In the genomic region with DNA sequence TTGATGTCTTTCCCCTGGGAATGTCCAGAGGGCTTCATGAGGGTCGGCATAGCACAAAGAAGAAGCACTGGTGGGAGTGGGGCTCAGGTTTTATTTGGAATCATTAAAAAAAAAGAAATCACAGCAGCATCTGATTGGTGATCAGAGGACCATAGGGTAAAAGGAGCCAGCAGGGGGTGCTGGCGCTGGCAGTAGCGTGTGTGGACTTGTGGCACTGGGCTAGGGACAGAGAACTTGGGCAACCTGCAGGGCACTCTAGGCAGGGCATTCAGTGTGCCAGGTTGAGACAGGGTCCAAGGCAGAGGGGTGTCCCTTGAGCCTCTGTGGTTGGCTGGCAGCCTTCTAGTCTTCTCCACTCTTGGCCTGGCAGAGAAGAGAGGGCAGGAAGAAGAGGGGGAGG, we compare ENCODE assay signal across 16 mouse cellular contexts. TPM values are rescaled to one million over a fixed set of nuclear protein-coding genes. Genes with fewer than 3 reads are reported as not detected.
A peak's percentile ranks its signal among the peaks of the same experiment; 100 is the strongest.
DNase-seq lines count a peak whose midpoint lies in the region; ATAC-seq and TF ChIP-seq lines count a peak whose summit lies in the region.
"Had no signal": no experiment of that assay in that cellular context is flagged by ENCODE, and none has a peak within 500 bp of the region (broad histone marks: within the 10 kb centered on the region; RNA-seq: fewer than 3 reads in every experiment).

No protein-coding gene starts in this region.

- TF ChIP-seq POLR2A in kidney, adult 2 months (IDR thresholded peaks at IDR 0.05; ENCODE audit: low read depth, low read length) = no peak
- no peak for TF ChIP-seq POLR2A in cortical plate, adult 2 months (IDR thresholded peaks at IDR 0.05; ENCODE audit: extremely low read depth, insufficient read depth, low read length)

- no peak overlapping the region for H3K9ac ChIP-seq in lung, embryonic 14.5 days
- H3K9ac ChIP-seq: forebrain, embryonic 13.5 days; liver, embryonic 15.5 days; neural tube, embryonic 12.5 days had no signal

- TF ChIP-seq CTCF in kidney, adult 2 months (conservative IDR thresholded peaks at IDR 0.05; ENCODE audit: insufficient read depth, insufficient read length, low read depth, low read length) = peak; percentile 47; the same call in 1 of the 2 replicates
- TF ChIP-seq CTCF in lung, embryonic 14.5 days (IDR thresholded peaks at IDR 0.05; ENCODE audit: low read depth) = peak; percentile 29; the same call in 1 of the 2 replicates
- TF ChIP-seq CTCF in cortical plate, adult 2 months (IDR thresholded peaks at IDR 0.05; ENCODE audit: extremely low read depth, insufficient read depth, low read length) = peak; percentile 19; the same call in 1 of the 2 replicates

- no peaks in the 10 kb centered on the region for H3K9me3 ChIP-seq in lung, embryonic 14.5 days (ENCODE audit: low read depth, low read length)
- H3K9me3 ChIP-seq: forebrain, embryonic 13.5 days; liver, embryonic 15.5 days; neural tube, embryonic 12.5 days had no signal

- no peak for ATAC-seq in lung, embryonic 14.5 days (ENCODE audit: insufficient read depth)
- ATAC-seq: forebrain, embryonic 13.5 days had no signal

- H3K27me3 ChIP-seq in kidney, adult 2 months (replicated peaks; ENCODE audit: control insufficient read depth, insufficient read depth, low read length) = no peaks in the 10 kb centered on the region
- no peaks in the 10 kb centered on the region for H3K27me3 ChIP-seq in lung, embryonic 14.5 days (ENCODE audit: insufficient read depth, low read length)
- H3K27me3 ChIP-seq: forebrain, embryonic 13.5 days; liver, embryonic 15.5 days; neural tube, embryonic 12.5 days had no signal

- H3K4me1 ChIP-seq in kidney, adult 2 months (ENCODE audit: control insufficient read depth, insufficient read depth, low read length) = no peaks in the 10 kb centered on the region
- H3K4me1 ChIP-seq in lung, embryonic 14.5 days (ENCODE audit: insufficient read depth) = no peaks in the 10 kb centered on the region
- no peaks in the 10 kb centered on the region for H3K4me1 ChIP-seq in cortical plate, adult 2 months (ENCODE audit: control insufficient read depth, insufficient read depth, low read length)
- H3K4me1 ChIP-seq: forebrain, embryonic 13.5 days; liver, embryonic 15.5 days; megakaryocyte, embryonic 14.5 days had no signal

- no peak overlapping the region for H3K27ac ChIP-seq in kidney, adult 2 months (ENCODE audit: insufficient read depth, low read depth, low read length)
- no peak overlapping the region for H3K27ac ChIP-seq in lung, embryonic 14.5 days (ENCODE audit: low read depth)
- no peak overlapping the region for H3K27ac ChIP-seq in cortical plate, adult 2 months (ENCODE audit: insufficient read depth, low read length)
- H3K27ac ChIP-seq: forebrain, embryonic 13.5 days; liver, embryonic 15.5 days; neural tube, embryonic 12.5 days had no signal

- H3K36me3 ChIP-seq in kidney, adult 2 months (ENCODE audit: control insufficient read depth, insufficient read depth, low read length) = no peaks in the 10 kb centered on the region
- H3K36me3 ChIP-seq in lung, embryonic 14.5 days (ENCODE audit: insufficient read depth) = no peaks in the 10 kb centered on the region
- H3K36me3 ChIP-seq: liver, embryonic 15.5 days; neural tube, embryonic 12.5 days had no signal

- no peak overlapping the region for H3K4me2 ChIP-seq in lung, embryonic 14.5 days
- H3K4me2 ChIP-seq: forebrain, embryonic 13.5 days; liver, embryonic 15.5 days; neural tube, embryonic 12.5 days had no signal

- 69% methylated on average over 3 of the region's 3 CpGs for WGBS in kidney, adult 2 months
- 62% methylated on average over 3 of the region's 3 CpGs for WGBS in lung, embryonic 14.5 days

- no peak overlapping the region for H3K4me3 ChIP-seq in kidney, adult 2 months (ENCODE audit: insufficient read depth, low read depth, low read length)
- H3K4me3 ChIP-seq in lung, embryonic 14.5 days (ENCODE audit: low read depth, low read length) = no peak overlapping the region
- H3K4me3 ChIP-seq in cortical plate, adult 2 months (ENCODE audit: insufficient read depth, low read length) = no peak overlapping the region
- H3K4me3 ChIP-seq: forebrain, embryonic 13.5 days; liver, embryonic 15.5 days; neural tube, embryonic 12.5 days had no signal

- peak; percentile 5 to 41 for DNase-seq in adrenal gland, postnatal 36 days
- no peak for DNase-seq in adrenal gland, adult (ENCODE audit: inconsistent age in 2 of 2, low spot score in 1 of 2)
- no peak for DNase-seq in kidney, adult 2 months
- no peak for DNase-seq in kidney, adult 8-10 months
- DNase-seq in lung, embryonic 14.5 days = no peak
- DNase-seq in lung, adult 18-20 months = no peak
- no peak for DNase-seq in right cerebral cortex, adult 18-20 months
- DNase-seq: cerebellum, adult 9-10 months; heart, postnatal 14 days; thymus, adult 2 months had no signal

RNA-seq across cellular contexts. Expression of gene Sncg, which starts 4.4 kb away (rescaled TPM):
- 10 to 100 TPM; 12.3 to 34.4 TPM for total RNA-seq in adrenal gland, postnatal 36 days (2021)
- 17.6 and 19.1 TPM in 2 replicates for polyA plus RNA-seq in kidney, adult 2 months (2012; rRNA removed)
- 4.9 and 5.2 TPM in 2 replicates for polyA plus RNA-seq in lung, embryonic 14.5 days (2014; fragmentation: Nextera tagmentation; extraction: Ambion mirVana)
- polyA plus RNA-seq in cortical plate, adult 2 months (2012; rRNA removed) = 6.1 and 9.1 TPM in 2 replicates
- total RNA-seq: granulocyte monocyte progenitor cell, adult 5-6 weeks had no signal

RNA-seq across cellular contexts. Expression of gene Mmrn2, which starts 5.1 kb away (rescaled TPM):
- total RNA-seq in adrenal gland, postnatal 36 days (2021) = 10 to 100 TPM; 25.6 to 41.9 TPM
- polyA plus RNA-seq in kidney, adult 2 months (2012; rRNA removed) = 16.2 and 19.4 TPM in 2 replicates
- polyA plus RNA-seq in lung, embryonic 14.5 days (2014; fragmentation: Nextera tagmentation; extraction: Ambion mirVana) = 9.9 and 12.1 TPM in 2 replicates
- polyA plus RNA-seq in cortical plate, adult 2 months (2012; rRNA removed) = 3.2 and 3.4 TPM in 2 replicates
- total RNA-seq: granulocyte monocyte progenitor cell, adult 5-6 weeks had no signal

RNA-seq across cellular contexts. Expression of gene Fam25c, which starts 15.0 kb away (rescaled TPM):
- total RNA-seq in adrenal gland, postnatal 36 days (2021) = not detected
- 16.3 and 28.4 TPM in 2 replicates for polyA plus RNA-seq in kidney, adult 2 months (2012; rRNA removed)
- polyA plus RNA-seq in lung, embryonic 14.5 days (2014; fragmentation: Nextera tagmentation; extraction: Ambion mirVana) = not detected in 2 replicates
- polyA plus RNA-seq in cortical plate, adult 2 months (2012; rRNA removed) = not detected in 2 replicates
- total RNA-seq: granulocyte monocyte progenitor cell, adult 5-6 weeks; heart, postnatal 14 days had no signal
- polyA plus RNA-seq: forebrain, embryonic 13.5 days; neural tube, embryonic 12.5 days had no signal

RNA-seq across cellular contexts. Expression of gene Glud1, which starts 59.7 kb away (rescaled TPM):
- total RNA-seq in adrenal gland, postnatal 36 days (2021) = 100 to 1,000 TPM; 177 to 206 TPM
- 236 and 242 TPM in 2 replicates for polyA plus RNA-seq in kidney, adult 2 months (2012; rRNA removed)
- 76.5 and 84.2 TPM in 2 replicates for polyA plus RNA-seq in lung, embryonic 14.5 days (2014; fragmentation: Nextera tagmentation; extraction: Ambion mirVana)
- 174 and 177 TPM in 2 replicates for polyA plus RNA-seq in cortical plate, adult 2 months (2012; rRNA removed)

RNA-seq across cellular contexts. Expression of gene Shld2, which starts 59.9 kb away (rescaled TPM):
- 10 to 100 TPM in 1 of 2 experiments, 1 to 10 TPM in 1; 7.4 to 14.9 TPM for total RNA-seq in adrenal gland, postnatal 36 days (2021)
- 3.6 TPM in 2 replicates for polyA plus RNA-seq in kidney, adult 2 months (2012; rRNA removed)
- 9.9 and 10.7 TPM in 2 replicates for polyA plus RNA-seq in lung, embryonic 14.5 days (2014; fragmentation: Nextera tagmentation; extraction: Ambion mirVana)
- polyA plus RNA-seq in cortical plate, adult 2 months (2012; rRNA removed) = 4.1 and 4.6 TPM in 2 replicates

Comparison
In these comparisons a context has a peak if more than half of its experiments do, and no peak if none do; other contexts are left out.
1. DNase-seq: peak in adrenal gland, postnatal 36 days (2 of 2); none in adrenal gland, adult (0 of 2), kidney, adult 2 months (single experiment), kidney, adult 8-10 months (0 of 2), lung, embryonic 14.5 days (single experiment), lung, adult 18-20 months (0 of 2) and right cerebral cortex, adult 18-20 months (single experiment).
2. RNA of gene Fam25c, which starts 15.0 kb away (polyA plus RNA-seq): 16.3 to 28.4 TPM in kidney, adult 2 months; not detected in lung, embryonic 14.5 days and not detected in cortical plate, adult 2 months; every median in the first group is over 10 times any median in the second.
3. Peak in every context shown above with its lines, with median percentiles within 50 percentile points of each other: CTCF ChIP-seq.